ENCODE assay signal across 14 mouse cellular contexts in genomic region chr3:30160961-30161670, GRCm38 (mm10).
DNase-seq lines count a peak whose midpoint lies in the region; ATAC-seq and TF ChIP-seq lines count a peak whose summit lies in the region.
"Had no signal": no experiment of that assay in that cellular context is flagged by ENCODE, and none has a peak within 500 bp of the region (broad histone marks: within the 10 kb centered on the region; RNA-seq: fewer than 3 reads in every experiment).

No protein-coding gene starts in this region.

- intact Hi-C loops in gastrocnemius, postnatal 14 days (cut with DNase I; ENCODE audit: low total_unique reads): no loop called here

- 0 out of 2 replicates have a peak overlapping the region, but pooled peaks have one; percentile 9 for H3K27ac ChIP-seq in kidney, embryonic 16.5 days (ENCODE audit: low read length)
- H3K27ac ChIP-seq in heart, embryonic 16.5 days (ENCODE audit: low read length): 0 out of 2 replicates have a peak overlapping the region, but pooled peaks have one; percentile 24
- peak overlapping the region; percentile 44 for H3K27ac ChIP-seq in lung, postnatal 0 days (ENCODE audit: low read length)
- H3K27ac ChIP-seq in forebrain, postnatal 0 days (ENCODE audit: low read depth, low read length): no peak overlapping the region
- H3K27ac ChIP-seq: embryonic facial prominence, embryonic 12.5 days; forebrain, embryonic 13.5 days; hindbrain, embryonic 12.5 days had no signal

- H3K9ac ChIP-seq in kidney, embryonic 16.5 days (replicated peaks; ENCODE audit: low read length): no peak overlapping the region
- no peak overlapping the region for H3K9ac ChIP-seq in heart, embryonic 16.5 days (ENCODE audit: low read length)
- H3K9ac ChIP-seq in lung, postnatal 0 days (replicated peaks; ENCODE audit: low read depth): no peak overlapping the region
- no peak overlapping the region for H3K9ac ChIP-seq in forebrain, postnatal 0 days
- H3K9ac ChIP-seq: embryonic facial prominence, embryonic 12.5 days; forebrain, embryonic 13.5 days; hindbrain, embryonic 12.5 days had no signal

- TF ChIP-seq EP300 in lung, postnatal 0 days (IDR thresholded peaks at IDR 0.05): no peak

- 0 out of 2 replicates have a peak, but pooled peaks cover 21% of the 10 kb centered on the region for H3K4me1 ChIP-seq in kidney, embryonic 16.5 days (ENCODE audit: insufficient read depth, low read length)
- H3K4me1 ChIP-seq in heart, embryonic 16.5 days (ENCODE audit: control insufficient read depth, insufficient read depth, low read length): no peaks in the 10 kb centered on the region; the same call in 1 of the 2 replicates
- no peaks in the 10 kb centered on the region; the same call in 1 of the 2 replicates for H3K4me1 ChIP-seq in lung, postnatal 0 days (ENCODE audit: insufficient read depth, low read depth, low read length)
- H3K4me1 ChIP-seq in forebrain, postnatal 0 days (ENCODE audit: insufficient read depth): no peaks in the 10 kb centered on the region
- H3K4me1 ChIP-seq: forebrain, embryonic 13.5 days had no signal

- no peaks in the 10 kb centered on the region for H3K27me3 ChIP-seq in kidney, embryonic 16.5 days (ENCODE audit: insufficient read depth, low read length)
- H3K27me3 ChIP-seq in heart, embryonic 16.5 days (ENCODE audit: control insufficient read depth, insufficient read depth, low read length): no peaks in the 10 kb centered on the region
- no peaks in the 10 kb centered on the region for H3K27me3 ChIP-seq in lung, postnatal 0 days (replicated peaks; ENCODE audit: insufficient read depth, low read length)
- no peaks in the 10 kb centered on the region; the same call in 1 of the 2 replicates for H3K27me3 ChIP-seq in forebrain, postnatal 0 days (ENCODE audit: insufficient read depth, low read length)
- H3K27me3 ChIP-seq: embryonic facial prominence, embryonic 12.5 days; hindbrain, embryonic 12.5 days had no signal

- WGBS in kidney, embryonic 16.5 days: 57% methylated on average over 5 of the region's 5 CpGs
- WGBS in heart, embryonic 16.5 days: 57% methylated on average over 5 of the region's 5 CpGs
- 32% methylated on average over 5 of the region's 5 CpGs for WGBS in lung, postnatal 0 days
- WGBS in forebrain, postnatal 0 days: 72% methylated on average over 5 of the region's 5 CpGs

- H3K36me3 ChIP-seq in kidney, embryonic 16.5 days (ENCODE audit: insufficient read depth, low read length): no peaks in the 10 kb centered on the region
- no peaks in the 10 kb centered on the region for H3K36me3 ChIP-seq in heart, embryonic 16.5 days (ENCODE audit: control insufficient read depth, insufficient read depth)
- H3K36me3 ChIP-seq in lung, postnatal 0 days (ENCODE audit: insufficient read depth, low read length): no peaks in the 10 kb centered on the region
- H3K36me3 ChIP-seq in forebrain, postnatal 0 days (ENCODE audit: insufficient read depth): no peaks in the 10 kb centered on the region
- H3K36me3 ChIP-seq: embryonic facial prominence, embryonic 12.5 days; hindbrain, embryonic 12.5 days had no signal

- H3K9me3 ChIP-seq in kidney, embryonic 16.5 days (ENCODE audit: low read length): no peaks in the 10 kb centered on the region
- H3K9me3 ChIP-seq in heart, embryonic 16.5 days (replicated peaks; ENCODE audit: control insufficient read depth, low read length): no peaks in the 10 kb centered on the region
- H3K9me3 ChIP-seq in lung, postnatal 0 days (ENCODE audit: low read length): no peaks in the 10 kb centered on the region
- H3K9me3 ChIP-seq in forebrain, postnatal 0 days (ENCODE audit: low read length): no peaks in the 10 kb centered on the region
- H3K9me3 ChIP-seq: embryonic facial prominence, embryonic 12.5 days; forebrain, embryonic 13.5 days; hindbrain, embryonic 12.5 days had no signal

- no peak overlapping the region for H3K4me2 ChIP-seq in kidney, embryonic 16.5 days (replicated peaks; ENCODE audit: low read depth, low read length)
- peak overlapping the region; percentile 4; the same call in 1 of the 2 replicates for H3K4me2 ChIP-seq in heart, embryonic 16.5 days (ENCODE audit: low read depth, low read length)
- 0 out of 2 replicates have a peak overlapping the region, but pooled peaks have one; percentile 9 for H3K4me2 ChIP-seq in lung, postnatal 0 days (replicated peaks; ENCODE audit: low read depth, low read length)
- H3K4me2 ChIP-seq in forebrain, postnatal 0 days (ENCODE audit: low read depth): no peak overlapping the region
- H3K4me2 ChIP-seq: embryonic facial prominence, embryonic 12.5 days; forebrain, embryonic 13.5 days; hindbrain, embryonic 12.5 days; liver, embryonic 11.5 days had no signal

- H3K4me3 ChIP-seq in kidney, embryonic 16.5 days (ENCODE audit: low read length): no peak overlapping the region
- H3K4me3 ChIP-seq in heart, embryonic 16.5 days (ENCODE audit: low read length): no peak overlapping the region
- no peak overlapping the region for H3K4me3 ChIP-seq in lung, postnatal 0 days (ENCODE audit: low read depth, low read length)
- H3K4me3 ChIP-seq in forebrain, postnatal 0 days (ENCODE audit: low read depth, low read length): no peak overlapping the region
- H3K4me3 ChIP-seq: embryonic facial prominence, embryonic 12.5 days; forebrain, embryonic 13.5 days; hindbrain, embryonic 12.5 days had no signal

- no peak for TF ChIP-seq CTCF in lung, postnatal 0 days (IDR thresholded peaks at IDR 0.05)
- TF ChIP-seq CTCF in forebrain, postnatal 0 days (IDR thresholded peaks at IDR 0.05; ENCODE audit: low read depth): no peak

- no peak for DNase-seq in kidney, adult 8-10 months
- DNase-seq in ZHBTc4 (ENCODE audit: low read depth, low spot score): peak; percentile 11
- peak; percentile 30 for DNase-seq in lung, postnatal 0 days (ENCODE audit: low spot score)
- no peak for DNase-seq in liver
- no peak for DNase-seq in gastrocnemius, postnatal 14 days
- no peak for DNase-seq in forebrain, postnatal 0 days
- DNase-seq: midbrain, embryonic 14.5 days had no signal

- no peak for ATAC-seq in kidney, embryonic 16.5 days (ENCODE audit: low FRiP score, low TSS enrichment)
- ATAC-seq in heart, embryonic 16.5 days (replicated peaks; ENCODE audit: extremely low read depth, insufficient read depth, low FRiP score): no peak
- peak; percentile 53 for ATAC-seq in lung, postnatal 0 days
- no peak for ATAC-seq in forebrain, postnatal 0 days
- ATAC-seq: activated CD4-positive, CD25-positive, alpha-beta regulatory T cell, adult 4 months; forebrain, embryonic 13.5 days had no signal

Comparison
In these comparisons a context has a peak if more than half of its experiments do, and no peak if none do; other contexts are left out.
1. H3K4me2 ChIP-seq: peak in heart, embryonic 16.5 days (single experiment) and lung, postnatal 0 days (single experiment); none in kidney, embryonic 16.5 days (single experiment) and forebrain, postnatal 0 days (single experiment).
2. DNase-seq: peak in ZHBTc4 (single experiment) and lung, postnatal 0 days (single experiment); none in kidney, adult 8-10 months (0 of 2), liver (single experiment), gastrocnemius, postnatal 14 days (single experiment) and forebrain, postnatal 0 days (single experiment).